Mouse (Mus musculus) left cerebral cortex, postnatal 4 days (tissue): Measurements from ENCODE around the gene Mei1. TPM values are rescaled to one million over a fixed set of nuclear protein-coding genes. Genes with fewer than 3 reads are reported as not detected.

Source experiments
- DNase-seq: peaks from one replicate; pipeline ENCODE4 v3.0.0-alpha.2; 2022
- intact Hi-C: fragments of 180-260 bp; cut with DNase I; formaldehyde crosslinking; loops from one replicate; pipeline ENCODE4 v1.15.1; 2025
- total RNA-seq, 2 experiments: library from RNA; stranded (reverse); gene quantifications; 2 replicates each; pipeline ENCODE4 v1.2.3; 2021

Gene Mei1
- total RNA-seq, 2 experiments from 2014 or later, result 0.10 TPM; not detected in 1

- intact Hi-C loops, result no loop called here
- DNase-seq, result peak; percentile 68
These were observed 77.9 kb downstream of the Mei1 start for GRCm38 (mm10) chr15:82147611-82148111.

DNA sequence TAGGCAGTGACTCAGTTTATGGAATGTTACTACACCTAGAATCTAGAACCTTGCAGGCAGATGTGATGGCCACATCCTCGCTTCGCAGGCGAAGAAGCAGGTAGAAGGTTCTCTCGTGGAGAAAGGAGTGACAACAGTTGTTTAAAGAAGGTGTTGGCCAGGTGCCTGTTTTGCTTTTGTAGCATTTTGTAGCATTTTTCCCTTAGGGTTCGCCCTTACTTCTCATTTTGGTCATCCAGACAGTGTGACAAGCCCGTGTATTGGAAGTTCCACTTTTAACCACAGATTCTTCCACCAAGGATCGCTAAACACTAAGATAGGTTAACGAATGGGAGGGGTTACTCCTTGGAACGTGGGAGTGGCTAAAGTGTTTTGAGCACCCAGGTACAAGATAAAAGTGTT is 78.7 kb downstream of the Mei1 start:
- intact Hi-C loops, result no loop called here
- DNase-seq, result no peak

GRCm38 (mm10) chr15:82150042-82150441 is 80.2 kb downstream of the Mei1 start:
- no peak for DNase-seq
- intact Hi-C loops, result no loop called here

GRCm38 (mm10) chr15:82151176-82151575 is 81.4 kb downstream of the Mei1 start:
- intact Hi-C loops, result no loop called here

DNA sequence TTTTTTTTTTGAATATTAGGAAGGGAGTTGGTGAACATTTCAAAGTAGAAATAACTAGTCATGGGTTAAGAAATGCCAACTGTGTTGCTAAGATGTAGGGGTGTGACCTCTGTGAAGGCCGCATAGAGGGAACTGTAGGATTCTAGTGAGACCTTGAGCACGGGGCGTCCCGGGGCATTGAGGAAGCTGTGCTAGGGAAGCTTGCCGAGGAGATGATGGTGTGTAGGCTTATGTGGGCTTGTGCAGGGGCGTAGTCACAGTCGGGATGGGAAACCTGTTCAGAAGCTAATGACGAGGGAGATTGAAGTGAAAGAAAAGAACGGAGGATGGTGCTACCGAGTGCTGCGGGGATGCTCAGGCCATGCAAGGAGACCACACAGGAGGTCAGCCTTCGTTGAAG is 82.2 kb downstream of the Mei1 start:
- intact Hi-C loops, result no loop called here
- no peak for DNase-seq

More at GRCm38 (mm10) chr15:82151176-82151575, 81.4 kb downstream of the Mei1 start:
- DNase-seq, result no peak

DNA sequence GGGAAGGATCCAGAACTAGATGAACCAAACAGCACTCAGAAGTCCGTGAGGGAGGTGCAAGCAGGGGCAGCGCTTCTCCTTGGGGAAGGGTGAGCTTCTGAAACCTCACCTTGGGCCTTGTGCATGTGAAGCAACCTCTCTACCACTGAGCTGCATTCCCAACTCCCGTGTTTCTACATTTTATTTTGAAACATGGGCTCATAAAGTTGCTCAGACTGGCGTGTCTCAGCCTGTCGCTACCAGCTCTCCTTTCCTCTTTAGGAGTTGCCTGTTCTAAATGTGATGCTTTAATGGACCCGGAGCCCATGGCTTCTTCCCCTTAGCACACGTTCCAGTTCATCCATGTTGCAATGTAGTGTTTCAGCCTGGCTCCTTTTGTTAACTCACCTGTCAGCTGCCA is 82.6 kb downstream of the Mei1 start:
- intact Hi-C loops, result no loop called here
- DNase-seq, result no peak

GRCm38 (mm10) chr15:82156298-82156697 is 86.5 kb downstream of the Mei1 start:
- DNase-seq, result no peak
- intact Hi-C loops, result no loop called here

DNA sequence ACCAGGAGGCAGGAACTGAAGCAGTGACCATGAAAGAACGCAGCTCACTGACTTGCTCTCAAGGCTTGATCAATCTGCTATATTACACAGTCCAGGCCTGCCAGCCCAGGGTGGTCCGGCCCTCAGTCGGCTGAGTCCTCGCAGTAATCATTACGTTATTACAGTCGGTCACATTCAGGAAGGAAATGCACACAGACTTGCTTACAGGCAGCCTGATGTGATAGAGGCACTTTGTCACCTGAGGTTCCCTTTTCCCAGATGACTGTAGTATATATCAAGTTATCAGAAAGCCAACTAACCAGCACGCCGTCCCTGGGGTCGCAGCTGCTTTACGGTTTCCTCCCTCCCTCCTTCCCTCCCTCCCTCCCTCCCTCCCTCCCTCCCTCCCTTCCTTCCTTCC is 87.1 kb downstream of the Mei1 start:
- intact Hi-C loops, result no loop called here
- DNase-seq, result no peak

- no peak for DNase-seq
- intact Hi-C loops, result no loop called here
These were observed 88.6 kb downstream of the Mei1 start for GRCm38 (mm10) chr15:82158243-82159035.

DNA sequence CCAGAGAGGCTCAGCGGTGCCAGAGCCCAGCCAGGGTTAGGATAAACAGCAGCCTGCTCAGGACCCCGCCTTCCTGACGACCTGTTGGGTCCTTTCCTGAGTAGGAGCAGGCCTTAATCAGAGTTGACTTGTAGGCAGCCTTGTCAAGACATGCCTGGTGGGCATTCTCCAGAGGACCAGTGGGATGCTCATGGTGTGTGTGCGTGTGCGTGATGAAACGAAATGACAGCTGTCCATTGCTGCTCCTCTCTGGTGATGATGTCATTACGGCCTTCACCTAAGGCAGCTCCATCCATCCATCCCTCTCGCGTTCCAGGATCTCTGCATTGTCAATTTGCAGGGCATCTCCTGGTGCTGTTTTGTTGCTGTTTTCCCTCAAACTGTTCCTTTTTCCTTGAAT is 89.7 kb downstream of the Mei1 start:
- intact Hi-C loops, result no loop called here
- DNase-seq, result no peak

GRCm38 (mm10) chr15:82160731-82161640 is 91.2 kb downstream of the Mei1 start:
- intact Hi-C loops, result no loop called here

GRCm38 (mm10) chr15:82161965-82162600 is 92.3 kb downstream of the Mei1 start:
- DNase-seq, result no peak
- intact Hi-C loops, result no loop called here

More at GRCm38 (mm10) chr15:82160731-82161640, 91.2 kb downstream of the Mei1 start:
- no peak for DNase-seq

- no peak for DNase-seq
- intact Hi-C loops, result no loop called here
These were observed 93.7 kb downstream of the Mei1 start for GRCm38 (mm10) chr15:82163356-82164060.

DNA sequence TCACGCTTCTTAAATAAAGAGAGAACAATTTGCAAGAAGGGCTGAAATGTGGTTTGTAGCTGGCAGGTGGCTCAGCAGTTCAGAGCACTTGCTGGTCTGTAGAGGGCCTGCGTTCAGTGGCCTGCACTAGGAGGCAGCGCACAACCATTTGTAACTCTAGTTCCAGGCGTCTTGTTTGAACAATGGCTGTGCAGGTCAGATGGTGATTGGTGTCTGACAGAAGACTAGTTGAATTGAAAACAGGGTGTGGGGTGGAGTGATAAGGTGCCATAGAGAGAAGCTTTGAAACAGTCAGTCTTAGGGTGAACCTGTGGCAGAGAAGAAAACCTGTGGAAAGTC is 94.2 kb downstream of the Mei1 start:
- intact Hi-C loops, result no loop called here
- DNase-seq, result no peak

DNA sequence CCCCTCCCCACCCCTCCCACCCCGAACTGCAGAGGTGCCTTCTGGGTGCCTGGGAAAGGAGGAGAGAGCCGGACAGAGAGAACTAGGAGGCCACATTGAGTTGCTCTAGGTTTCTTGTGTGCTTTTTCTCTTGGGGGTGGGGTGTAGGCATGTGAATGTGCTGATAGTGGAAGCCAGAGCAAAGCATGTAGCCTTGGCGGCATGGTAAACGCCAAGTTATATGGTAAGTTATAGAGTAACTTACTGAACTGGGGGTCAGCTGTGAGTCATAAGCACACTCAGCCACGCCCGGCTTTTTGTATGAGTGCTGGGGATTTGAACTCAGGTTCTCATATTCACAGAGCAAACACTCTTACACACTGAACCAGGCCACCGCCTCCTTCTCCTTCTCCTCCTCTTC is 94.7 kb downstream of the Mei1 start:
- DNase-seq, result no peak
- intact Hi-C loops, result no loop called here

DNA sequence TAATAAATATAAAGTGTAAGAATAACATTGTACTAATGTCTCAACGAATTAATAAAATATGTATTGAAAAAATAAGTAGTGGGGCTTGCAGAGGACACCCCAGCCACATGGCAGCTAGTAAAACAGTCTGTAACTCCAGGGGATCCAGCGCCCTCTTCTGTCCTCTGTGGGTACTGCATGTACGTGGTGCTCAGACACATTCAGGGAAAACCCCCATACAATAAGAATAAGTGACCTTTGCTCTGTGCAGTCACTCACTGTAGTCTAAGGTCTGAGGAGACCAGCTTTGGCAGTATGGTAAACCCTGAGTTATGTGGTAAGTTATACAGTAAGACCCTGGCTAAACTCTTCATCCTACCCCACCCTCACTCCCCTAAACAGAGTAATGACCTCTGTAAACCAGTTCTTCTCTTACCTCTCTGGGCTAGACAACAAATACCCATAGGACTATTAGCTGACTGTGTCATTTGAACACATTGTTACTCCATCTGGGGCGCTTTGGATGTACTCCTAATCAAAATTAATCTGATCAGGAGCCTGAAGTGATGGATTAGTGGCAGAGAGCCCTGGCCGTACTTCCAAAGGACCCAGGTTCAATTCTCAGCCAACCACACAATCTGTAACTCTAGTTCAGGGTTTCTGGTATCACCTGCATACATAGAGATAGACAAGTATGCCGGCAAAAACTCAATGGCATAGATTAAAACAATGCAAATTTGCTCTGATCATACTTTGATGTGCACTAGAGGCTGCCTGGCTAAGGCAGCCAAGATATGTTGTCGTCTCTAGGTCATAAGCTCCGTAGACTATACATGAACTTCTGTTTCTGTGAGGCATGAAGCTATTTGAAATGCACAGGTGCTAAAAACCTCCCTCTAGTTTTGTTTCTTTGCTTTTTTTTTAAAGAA is 95.8 kb downstream of the Mei1 start:
- intact Hi-C loops, result no loop called here
- peak; percentile 84 for DNase-seq

DNA sequence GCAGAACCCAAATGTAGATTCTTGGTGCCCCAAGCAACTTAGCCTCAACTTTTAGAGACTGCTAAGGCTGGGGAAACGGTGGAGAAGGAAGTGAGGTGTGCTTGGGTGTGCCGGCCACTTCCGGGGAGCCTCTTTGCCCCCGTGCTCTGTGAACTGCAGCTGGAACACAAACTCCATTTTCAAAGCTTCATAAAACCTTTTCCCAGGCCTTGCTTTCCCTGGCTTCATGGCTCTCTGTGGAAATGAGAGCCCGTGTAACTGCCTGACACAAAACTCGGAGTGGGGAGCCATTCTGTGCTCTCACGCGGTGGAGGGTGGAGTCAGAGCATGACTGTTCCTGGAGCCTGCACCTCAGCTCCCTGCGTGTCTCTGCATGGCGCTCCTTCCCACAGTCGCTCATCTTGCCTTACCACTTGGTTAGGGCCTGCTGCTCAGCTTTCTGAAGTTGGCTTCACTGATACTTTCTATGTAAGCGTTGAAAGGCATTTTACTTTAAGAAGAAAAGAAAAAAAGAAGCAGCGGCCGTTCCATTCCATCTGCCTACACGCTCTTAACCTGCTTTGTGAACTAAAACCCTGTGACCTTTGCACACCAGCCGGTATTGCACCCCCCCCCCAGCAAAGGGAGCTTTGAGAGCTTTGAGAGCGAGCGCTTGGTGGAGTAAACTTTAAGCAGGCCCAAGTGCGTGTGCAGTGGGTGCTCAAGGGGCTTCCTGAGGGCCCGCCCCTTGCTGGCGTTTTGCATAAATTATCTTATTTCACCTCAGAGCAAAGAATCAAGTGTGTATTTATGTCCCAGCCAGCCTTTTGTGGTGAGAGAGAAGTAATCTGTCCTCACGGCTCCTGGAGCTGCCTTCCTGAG is 96.7 kb downstream of the Mei1 start:
- intact Hi-C loops, result no loop called here
- no peak for DNase-seq
